Mouse (Mus musculus) hindlimb bud, embryonic 11.5 days (tissue): ENCODE data around the gene Slc38a8.

Experiments
- DNase-seq: peaks from one replicate; pipeline ENCODE4 v3.0.0-alpha.2; 2012; ENCODE audit warnings: low read depth, low spot score; ENCODE audit errors: extremely low spot score

Gene Slc38a8

DNA sequence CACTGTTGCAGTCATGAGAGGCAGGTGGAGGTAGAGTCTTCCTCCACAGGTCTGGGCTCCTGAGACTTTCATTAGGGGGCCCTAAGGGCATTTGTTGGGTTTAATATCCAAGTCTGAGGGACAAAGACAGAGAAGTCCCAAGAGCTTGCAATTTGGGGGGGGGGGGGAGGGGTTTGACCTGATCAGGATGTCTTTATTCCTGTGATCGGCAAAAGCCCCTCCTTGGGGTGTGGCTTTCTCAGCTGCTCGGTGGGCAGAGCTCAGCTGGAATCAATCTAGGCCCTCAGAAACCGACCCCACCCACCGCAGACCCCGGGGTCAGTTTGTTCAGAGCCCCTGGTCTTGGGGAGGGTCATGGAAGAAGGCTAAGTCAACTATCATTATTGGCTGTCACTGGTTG lies at the start of gene Slc38a8:
Slc38a8 (minus strand) TSS at position 101 of the 400 bp plus-strand sequence.
- no peak for DNase-seq

- DNase-seq, result no peak
Observed at GRCm38 (mm10) chr8:119548560-119549113, 47.1 kb upstream of the Slc38a8 start.

DNA sequence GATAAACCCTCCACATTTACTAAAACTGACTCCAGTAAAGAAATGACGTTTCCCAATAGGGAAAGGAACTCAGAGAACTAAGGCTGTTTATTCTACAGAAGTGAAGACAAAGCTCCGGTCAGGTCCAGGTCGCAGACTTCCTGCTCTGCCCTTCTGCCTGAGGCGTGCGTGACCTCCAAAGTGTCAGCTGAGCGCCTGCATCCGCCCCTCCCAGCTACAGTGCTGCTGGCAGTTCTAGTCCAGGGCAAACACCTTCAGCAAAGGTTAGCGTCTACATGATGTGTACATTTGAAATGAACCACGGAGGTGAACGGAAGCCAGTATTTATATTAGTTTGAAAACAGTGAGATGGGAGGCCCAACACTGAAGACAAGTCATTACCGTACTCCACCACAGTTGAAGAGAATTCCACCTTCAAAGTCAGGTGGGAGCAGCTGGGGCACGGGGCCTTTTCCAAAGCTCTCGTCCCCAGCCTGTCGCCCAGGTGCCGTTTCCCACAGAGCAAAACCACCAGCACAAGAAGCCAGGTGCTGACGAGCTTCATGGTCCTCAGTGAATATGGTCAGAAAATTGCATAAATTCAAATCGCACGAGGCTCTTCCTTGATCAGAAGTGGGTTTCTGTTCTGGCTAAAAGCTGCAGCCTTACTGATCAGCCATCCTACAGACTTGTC lies 45.7 kb upstream of the Slc38a8 start:
- DNase-seq, result no peak

DNA sequence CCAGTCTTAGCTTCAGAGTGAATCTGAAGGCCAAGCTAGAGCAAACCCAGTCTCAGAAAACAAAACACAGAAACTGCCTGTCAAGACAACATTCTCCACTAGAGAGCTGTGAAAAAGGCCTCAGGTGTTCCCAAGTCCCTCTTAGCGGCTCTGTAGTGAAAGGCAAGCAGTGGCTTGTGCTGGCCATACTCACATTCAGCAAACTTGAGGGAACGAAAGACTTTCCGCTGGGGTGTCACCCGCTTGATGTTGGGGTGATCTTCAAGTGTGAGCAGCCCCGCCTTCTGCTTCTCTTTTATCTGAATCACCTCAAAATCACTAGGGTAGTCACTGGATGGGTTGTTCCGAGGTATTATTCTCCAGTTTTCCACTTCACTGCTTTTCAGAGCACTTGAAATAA lies 44.3 kb upstream of the Slc38a8 start:
- DNase-seq, result no peak

DNA sequence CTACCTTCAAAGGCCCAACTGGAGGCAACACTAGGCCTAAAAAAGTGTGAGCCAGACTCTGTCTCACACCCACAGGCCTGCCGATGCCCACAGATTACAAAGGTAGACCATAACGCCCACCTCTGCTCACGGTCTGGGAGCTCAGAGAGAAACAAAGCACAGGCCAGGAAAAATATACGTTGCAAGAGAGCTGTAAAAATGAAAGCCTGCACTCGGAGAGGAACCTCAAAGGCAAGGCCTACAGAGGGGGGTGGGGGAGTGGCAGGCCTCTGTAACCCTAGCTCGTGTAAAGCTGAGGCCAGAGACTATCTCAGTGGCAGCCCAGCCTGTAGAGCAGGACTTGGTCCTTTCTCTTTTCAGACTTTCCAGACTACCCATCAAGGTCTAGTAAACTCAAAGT lies 43.7 kb upstream of the Slc38a8 start:
- no peak for DNase-seq

DNA sequence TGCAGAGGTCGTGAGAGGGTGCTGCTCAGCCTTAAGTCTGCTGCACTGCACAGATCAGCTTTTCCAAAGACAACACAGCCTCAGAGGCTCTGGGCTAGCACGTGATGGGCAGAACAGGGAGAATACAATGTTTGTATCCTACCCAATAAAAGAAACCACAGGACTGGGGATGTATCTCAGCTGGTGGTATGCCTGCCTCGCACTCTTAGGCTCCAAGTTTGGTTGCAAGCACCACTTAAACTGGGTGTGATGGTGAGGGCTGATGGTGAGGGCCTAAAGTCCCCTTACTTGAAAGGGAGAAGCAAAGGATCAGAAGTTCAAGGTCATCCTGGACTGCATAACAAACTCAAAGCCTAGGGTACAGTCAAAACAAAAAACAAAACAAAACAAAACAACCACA lies 43.1 kb upstream of the Slc38a8 start:
- no peak for DNase-seq

- DNase-seq, result no peak
Observed at GRCm38 (mm10) chr8:119531973-119532372, 30.5 kb upstream of the Slc38a8 start.

- no peak for DNase-seq
Observed at GRCm38 (mm10) chr8:119531397-119531796, 29.9 kb upstream of the Slc38a8 start.

DNA sequence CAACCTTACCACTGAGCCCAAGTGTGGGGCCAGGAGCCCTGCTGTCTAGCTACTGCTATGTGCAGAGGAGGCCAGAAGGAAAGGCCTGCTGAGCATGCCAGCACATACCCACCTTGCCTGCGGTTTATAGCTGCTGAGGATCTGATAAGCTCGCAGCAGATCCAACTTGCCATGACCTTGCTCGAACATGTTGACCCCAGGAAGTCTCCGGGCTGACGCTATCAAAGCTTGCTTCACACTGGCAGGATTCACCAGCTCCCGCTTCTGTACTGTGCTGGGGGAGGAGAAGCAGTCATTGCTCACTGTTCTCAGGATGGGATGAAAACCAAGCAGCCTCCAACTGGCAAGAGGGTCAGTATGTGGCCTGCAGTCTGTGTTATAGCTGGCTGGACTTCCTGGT lies 29.4 kb upstream of the Slc38a8 start:
- DNase-seq, result no peak

DNA sequence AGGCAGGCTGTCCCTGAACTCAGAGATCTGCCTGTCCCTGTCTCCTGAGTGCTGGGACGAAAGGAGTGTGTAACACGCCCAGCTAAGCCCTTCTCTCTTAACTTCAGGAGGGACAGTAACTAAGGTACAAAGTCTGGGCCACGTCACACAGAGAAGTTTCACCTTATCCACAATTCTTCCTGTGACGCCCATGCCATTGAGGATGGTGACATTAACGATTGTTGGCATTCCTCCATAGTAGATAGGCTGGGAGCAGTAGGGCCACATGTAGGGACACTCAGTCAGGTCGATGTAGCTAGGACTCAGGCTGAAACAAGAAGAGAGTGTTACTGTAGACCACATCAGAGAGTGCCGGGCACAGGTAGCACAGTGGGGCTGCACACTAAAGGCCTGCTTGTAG lies 27.3 kb upstream of the Slc38a8 start:
- no peak for DNase-seq

DNA sequence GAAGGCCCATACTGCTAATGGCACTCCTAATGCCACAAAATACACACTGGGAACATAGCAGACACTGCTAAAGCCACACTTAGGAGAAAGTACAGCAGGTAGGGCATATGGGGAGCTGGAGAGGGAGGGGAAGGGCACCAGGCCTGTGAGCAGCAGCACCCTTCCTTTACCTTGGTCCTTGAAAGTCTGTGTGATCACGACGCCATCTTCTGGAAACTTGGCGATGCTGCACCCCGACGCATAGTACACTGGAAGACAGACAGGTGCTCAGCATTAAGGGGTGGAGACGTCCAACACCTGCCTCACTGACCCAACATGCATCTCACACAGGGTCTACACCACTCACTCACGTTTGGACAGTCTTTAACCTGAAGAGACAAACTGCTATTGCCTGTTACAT lies 18.6 kb upstream of the Slc38a8 start:
- no peak for DNase-seq

DNA sequence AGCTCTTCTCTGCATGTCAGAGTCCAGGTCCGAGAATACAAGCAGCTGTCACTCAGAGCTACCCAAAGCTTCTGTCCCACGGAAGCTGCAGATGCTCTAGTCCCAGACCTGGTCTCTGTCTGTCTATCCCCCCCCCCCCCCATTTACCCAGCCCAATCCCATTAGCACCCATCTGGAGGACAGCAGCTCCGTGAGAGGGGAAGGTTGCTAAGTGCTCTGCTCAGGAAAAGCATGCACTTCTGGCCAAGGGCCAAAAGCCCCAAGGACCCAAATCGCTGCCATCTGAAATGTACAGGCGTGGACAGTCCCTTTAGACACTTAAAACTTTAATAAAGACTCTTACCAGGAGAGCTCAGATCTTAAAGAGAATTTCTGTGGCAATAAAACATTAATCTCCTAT lies 15.2 kb upstream of the Slc38a8 start:
- DNase-seq, result no peak

DNA sequence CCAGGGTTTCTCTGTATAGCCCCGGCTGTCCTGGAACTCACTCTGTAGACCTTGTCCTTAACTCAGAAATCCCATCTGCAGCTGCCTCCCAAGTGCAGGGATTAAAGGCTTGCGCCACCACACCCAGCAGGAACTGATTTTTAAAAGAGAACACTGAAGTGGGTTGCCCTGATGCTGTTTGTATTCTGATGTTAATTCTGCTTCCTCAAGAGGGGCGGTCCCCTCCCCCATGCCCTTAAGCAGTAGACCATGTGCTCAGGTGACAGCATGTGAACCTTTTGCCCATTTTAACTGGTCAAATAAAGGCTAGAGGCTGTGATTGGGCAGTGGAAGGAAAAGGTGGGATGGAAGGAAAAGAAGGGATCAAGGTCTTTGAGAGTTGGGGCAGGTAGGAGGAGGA lies 14.3 kb upstream of the Slc38a8 start:
- no peak for DNase-seq

GRCm38 (mm10) chr8:119514940-119515339 lies 13.4 kb upstream of the Slc38a8 start:
- no peak for DNase-seq

DNA sequence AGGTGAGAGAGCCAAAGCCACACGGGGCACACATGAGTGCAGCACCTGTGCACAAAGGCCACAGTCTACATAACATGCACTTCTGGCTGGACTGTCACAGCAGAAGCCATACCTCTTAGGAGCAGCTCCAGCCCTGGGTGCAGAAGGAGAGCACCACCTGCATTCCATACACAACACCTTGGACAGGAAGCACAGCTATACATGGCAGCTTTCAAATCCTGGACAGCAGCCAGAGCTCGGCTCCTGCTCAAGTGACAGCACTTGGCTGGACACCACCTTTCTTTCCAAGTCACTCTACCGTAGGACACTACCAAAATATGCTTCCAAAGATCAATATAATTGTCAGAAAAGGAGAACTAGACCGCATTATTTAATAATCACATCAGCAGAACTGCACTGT lies 11.9 kb upstream of the Slc38a8 start:
- DNase-seq, result no peak

DNA sequence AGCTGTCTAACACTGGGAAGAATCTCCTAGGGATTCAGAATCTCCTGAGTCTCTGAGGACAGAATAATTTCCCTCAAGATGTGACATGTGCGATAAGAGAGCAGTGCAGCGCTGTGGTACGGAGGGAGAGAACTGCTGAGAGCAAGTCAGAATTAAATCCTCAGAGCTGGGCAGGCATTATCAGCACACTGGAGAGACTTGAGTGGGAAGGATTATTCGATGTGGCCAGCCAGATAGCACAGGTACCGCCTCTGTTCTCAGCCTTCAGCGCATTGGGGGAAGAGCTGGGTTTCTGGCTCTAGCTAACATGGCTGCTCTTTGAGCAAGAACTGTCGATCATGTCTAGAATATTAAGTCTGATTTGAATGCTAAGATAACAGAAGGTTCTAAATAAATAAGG lies 10.2 kb upstream of the Slc38a8 start:
- no peak for DNase-seq

- DNase-seq, result no peak
Observed at GRCm38 (mm10) chr8:119510471-119510870, 9.0 kb upstream of the Slc38a8 start.

DNA sequence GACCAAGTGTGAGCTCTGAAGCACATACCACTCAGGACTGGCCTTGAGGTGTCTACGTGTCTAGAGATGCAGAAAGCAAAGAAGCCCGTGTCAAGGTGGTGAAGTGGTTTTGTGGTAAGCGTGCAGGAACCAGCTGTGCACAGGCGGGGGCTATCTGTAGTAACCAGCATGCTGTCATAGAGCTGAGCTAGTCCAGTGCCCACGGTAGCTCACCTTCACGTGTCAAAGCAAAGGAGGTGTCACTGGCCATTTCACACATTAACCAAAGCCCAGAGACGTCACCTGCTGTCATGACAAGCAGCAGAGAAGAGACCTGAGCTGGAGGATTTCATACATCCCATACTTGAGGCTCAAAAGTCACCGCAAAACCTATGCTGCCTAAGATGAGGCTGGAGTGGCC lies 4.6 kb upstream of the Slc38a8 start:
- DNase-seq, result no peak

GRCm38 (mm10) chr8:119505488-119505887 lies 4.0 kb upstream of the Slc38a8 start:
- DNase-seq, result no peak

- no peak for DNase-seq
Observed at GRCm38 (mm10) chr8:119503191-119503767, 1.8 kb upstream of the Slc38a8 start.

DNA sequence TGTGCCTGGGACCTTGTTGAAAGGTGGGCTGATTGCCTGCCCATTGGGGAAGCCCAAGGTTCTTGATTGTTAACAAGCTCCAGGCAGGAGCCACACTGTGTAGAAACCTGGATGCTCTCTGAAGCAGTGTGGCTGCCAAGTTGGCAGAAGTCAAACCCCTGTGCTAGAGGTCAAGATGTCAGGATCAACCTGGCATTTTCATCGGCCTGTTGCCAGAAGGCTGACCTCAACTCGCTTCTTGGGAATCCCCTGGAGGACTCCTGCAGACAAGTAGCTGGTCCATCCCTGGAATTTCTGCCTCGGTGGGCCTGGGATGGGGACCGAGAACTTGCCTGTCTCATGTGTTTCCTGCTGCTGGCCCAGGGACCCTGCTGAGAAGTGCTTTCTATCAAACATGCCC lies 613 bp upstream of the Slc38a8 start:
- DNase-seq, result no peak

DNA sequence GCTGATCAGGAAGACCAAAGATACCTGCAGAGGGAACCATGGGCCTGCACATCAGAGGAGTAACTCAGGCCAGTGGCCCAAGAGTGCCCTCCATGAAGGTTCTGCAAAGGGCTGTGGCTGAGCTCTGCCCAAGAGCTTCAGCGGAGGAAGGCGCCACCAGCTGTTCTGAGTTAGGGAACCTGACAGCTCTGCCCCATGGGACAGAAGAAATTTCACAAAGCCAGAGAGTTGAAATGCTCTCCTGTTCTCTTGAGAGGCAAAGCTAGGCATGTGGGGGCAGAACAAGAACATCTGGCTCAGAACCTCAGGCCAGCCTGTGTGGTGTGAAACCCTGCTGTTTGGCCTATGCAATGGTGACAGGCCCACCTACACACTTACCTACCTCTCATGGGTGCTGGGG lies 1.7 kb downstream of the Slc38a8 start:
- no peak for DNase-seq

DNA sequence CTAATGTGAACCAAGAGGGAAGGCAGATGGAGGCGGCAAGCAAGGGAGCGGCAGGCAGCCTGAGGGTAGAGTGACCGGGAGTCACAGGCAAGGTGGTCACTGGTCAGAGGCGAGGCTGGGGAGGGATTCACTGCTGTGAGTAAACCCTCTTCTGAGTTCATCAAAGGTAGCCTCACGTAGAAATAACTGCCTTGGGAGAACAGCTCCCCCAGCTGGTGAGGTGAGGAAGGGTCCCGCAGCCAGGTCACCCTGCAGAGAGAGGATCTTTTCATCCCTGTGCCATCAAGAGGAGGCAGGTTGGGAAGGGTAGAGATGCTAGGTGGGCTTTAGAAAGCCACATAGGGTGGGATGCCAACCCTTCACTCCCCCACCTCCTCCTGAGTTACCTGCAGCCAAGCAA lies 4.7 kb downstream of the Slc38a8 start:
- no peak for DNase-seq
